Mouse (Mus musculus): ENCODE results near the gene Sdr9c7.
A peak's percentile ranks its signal among the peaks of the same experiment; 100 is the strongest.
"Not testable (repeated sequence)": the region's sequence is repeated elsewhere in the genome, so short reads cannot be mapped to it uniquely, and the experiment has no call there.

Sdr9c7 gene

GRCm38 (mm10) chr10:127907386-127907951 is 9.2 kb downstream of the Sdr9c7 start:
- no peak for DNase-seq (ENCODE audit: low spot score in 2 of 2)

- no peak for DNase-seq (ENCODE audit: low spot score in 2 of 2)
These were observed 17.3 kb downstream of the Sdr9c7 start for GRCm38 (mm10) chr10:127915578-127915977.

GRCm38 (mm10) chr10:127917183-127917582 is 18.9 kb downstream of the Sdr9c7 start:
- not testable (repeated sequence) for DNase-seq (ENCODE audit: low spot score in 2 of 2)

GRCm38 (mm10) chr10:127917651-127918050 is 19.3 kb downstream of the Sdr9c7 start:
- no peak for DNase-seq (ENCODE audit: low spot score in 2 of 2)

- DNase-seq (ENCODE audit: low spot score in 2 of 2): no peak
These were observed 23.9 kb downstream of the Sdr9c7 start for GRCm38 (mm10) chr10:127922241-127922640.

GRCm38 (mm10) chr10:127923024-127923423 is 24.7 kb downstream of the Sdr9c7 start:
- DNase-seq (ENCODE audit: low spot score in 2 of 2): no peak

- no peak for DNase-seq (ENCODE audit: low spot score in 2 of 2)
These were observed 26.5 kb downstream of the Sdr9c7 start for GRCm38 (mm10) chr10:127924597-127925378.

GRCm38 (mm10) chr10:127927737-127928136 is 29.4 kb downstream of the Sdr9c7 start:
- DNase-seq (ENCODE audit: low spot score in 2 of 2): no peak

GRCm38 (mm10) chr10:127932290-127932926 is 34.1 kb downstream of the Sdr9c7 start:
- DNase-seq (ENCODE audit: low spot score in 2 of 2): no peak

GRCm38 (mm10) chr10:127936271-127936670 is 38.0 kb downstream of the Sdr9c7 start:
- DNase-seq (ENCODE audit: low spot score in 2 of 2): no peak

- no peak for DNase-seq (ENCODE audit: low spot score in 2 of 2)
These were observed 38.6 kb downstream of the Sdr9c7 start for GRCm38 (mm10) chr10:127936747-127937409.

GRCm38 (mm10) chr10:127937428-127938010 is 39.2 kb downstream of the Sdr9c7 start:
- DNase-seq (ENCODE audit: low spot score in 2 of 2): peak; percentile 42 to 45

- DNase-seq (ENCODE audit: low spot score in 2 of 2): not testable (repeated sequence)
These were observed 41.3 kb downstream of the Sdr9c7 start for GRCm38 (mm10) chr10:127939667-127940066.

GRCm38 (mm10) chr10:127945432-127946064 is 47.2 kb downstream of the Sdr9c7 start:
- DNase-seq (ENCODE audit: low spot score in 2 of 2): peak; percentile 11

- no peak for DNase-seq (ENCODE audit: low spot score in 2 of 2)
These were observed 51.3 kb downstream of the Sdr9c7 start for GRCm38 (mm10) chr10:127949596-127950130.

- no peak for DNase-seq (ENCODE audit: low spot score in 2 of 2)
These were observed 53.1 kb downstream of the Sdr9c7 start for GRCm38 (mm10) chr10:127951390-127951789.

- DNase-seq (ENCODE audit: low spot score in 2 of 2): no peak
These were observed 53.5 kb downstream of the Sdr9c7 start for GRCm38 (mm10) chr10:127951821-127952220.

GRCm38 (mm10) chr10:127955034-127955433 is 56.7 kb downstream of the Sdr9c7 start:
- DNase-seq (ENCODE audit: low spot score in 2 of 2): no peak

GRCm38 (mm10) chr10:127956168-127956816 is 58.0 kb downstream of the Sdr9c7 start:
- DNase-seq (ENCODE audit: low spot score in 2 of 2): peak; percentile 59 to 61

GRCm38 (mm10) chr10:127959161-127959679 is 60.9 kb downstream of the Sdr9c7 start:
- no peak for DNase-seq (ENCODE audit: low spot score in 2 of 2)

All from frontal cortex, postnatal 25 days (tissue).